Comparison of ENCODE assay signal across 15 mouse cellular contexts in the genomic region with DNA sequence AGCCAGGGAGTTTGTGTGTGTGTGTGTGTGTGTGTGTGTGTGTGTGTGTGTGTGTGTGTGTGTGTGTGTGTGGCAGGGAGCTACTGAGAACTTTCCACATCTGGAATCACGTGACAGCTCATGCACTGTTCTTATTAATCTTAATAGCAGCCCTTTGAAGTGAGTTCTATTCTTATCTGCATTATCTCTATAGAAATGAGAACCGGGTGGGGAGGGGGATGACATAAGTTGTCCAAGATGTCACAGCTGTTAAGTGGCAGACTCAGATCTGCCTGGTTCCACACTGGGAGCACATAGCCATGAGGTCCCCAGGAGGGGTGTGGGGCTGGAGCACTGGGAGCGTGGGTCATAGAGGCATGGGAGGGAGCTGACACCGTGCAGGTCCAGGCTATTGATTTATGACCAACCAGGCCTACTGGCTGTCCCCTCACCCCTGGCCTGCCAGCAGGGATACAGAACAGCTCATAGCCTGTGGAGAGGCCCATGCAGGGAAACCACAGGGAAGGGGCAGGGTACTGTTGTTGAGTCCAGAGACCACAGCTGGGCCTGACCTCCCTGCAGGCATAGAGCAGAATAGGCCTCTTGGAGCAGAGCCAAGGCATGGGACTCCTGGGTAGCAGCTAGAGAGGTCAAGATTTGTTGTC. TPM values are rescaled to one million over a fixed set of nuclear protein-coding genes. Genes with fewer than 3 reads are reported as not detected.
DNase-seq lines count a peak whose midpoint lies in the region; ATAC-seq and TF ChIP-seq lines count a peak whose summit lies in the region.
"Had no signal": no experiment of that assay in that cellular context is flagged by ENCODE, and none has a peak within 500 bp of the region (broad histone marks: within the 10 kb centered on the region; RNA-seq: fewer than 3 reads in every experiment).

No protein-coding gene starts in this region.

- DNase-seq in adrenal gland, adult (ENCODE audit: inconsistent age in 2 of 2, low spot score in 1 of 2) = peak; percentile 34 to 66
- no peak for DNase-seq in adrenal gland, adult 18-20 months (ENCODE audit: low spot score in 2 of 2)
- no peak for DNase-seq in lung, postnatal 14 days
- DNase-seq in thymus, postnatal 14 days = no peak
- DNase-seq in thymus, adult 2 months = no peak
- DNase-seq: cerebellum, adult 9-10 months; gastrocnemius, adult 2 months; spleen, adult 18-20 months; thymus, postnatal 25 days had no signal

- peaks cover 39% of the 10 kb centered on the region for H3K4me1 ChIP-seq in lung, embryonic 15.5 days
- H3K4me1 ChIP-seq in kidney, embryonic 14.5 days (ENCODE audit: control insufficient read depth, insufficient read depth, low read length) = peaks cover 22% of the 10 kb centered on the region
- H3K4me1 ChIP-seq in liver, embryonic 16.5 days (ENCODE audit: control insufficient read depth, low read depth, low read length) = no peaks in the 10 kb centered on the region; the same call in 1 of the 2 replicates
- no peaks in the 10 kb centered on the region for H3K4me1 ChIP-seq in thymus, adult 2 months (replicated peaks; ENCODE audit: control insufficient read depth, insufficient read depth, low read length)

- no peak overlapping the region for H3K4me3 ChIP-seq in lung, embryonic 15.5 days
- no peak overlapping the region for H3K4me3 ChIP-seq in kidney, embryonic 14.5 days (ENCODE audit: low read length)
- H3K4me3 ChIP-seq in liver, embryonic 16.5 days (ENCODE audit: low read depth, low read length) = no peak overlapping the region
- no peak overlapping the region for H3K4me3 ChIP-seq in thymus, adult 2 months (ENCODE audit: control insufficient read depth, insufficient read depth, low read length)
- H3K4me3 ChIP-seq: gastrocnemius, adult 2 months; heart, embryonic 13.5 days; midbrain, embryonic 12.5 days had no signal

- no peak for TF ChIP-seq POLR2A in thymus, adult 2 months (IDR thresholded peaks at IDR 0.05; ENCODE audit: control insufficient read depth, extremely low read depth, insufficient read depth, low read length, poor library complexity)

- no peak for TF ChIP-seq CTCF in thymus, adult 2 months (IDR thresholded peaks at IDR 0.05; ENCODE audit: borderline replicate concordance, control insufficient read depth, extremely low read depth, insufficient read depth, low read length, poor library complexity)

- ATAC-seq in lung, embryonic 15.5 days (ENCODE audit: borderline replicate concordance, extremely low read depth, low FRiP score, low TSS enrichment) = peak; percentile 61
- ATAC-seq in kidney, embryonic 14.5 days (ENCODE audit: low FRiP score, low TSS enrichment) = peak; percentile 58
- ATAC-seq in liver, embryonic 16.5 days (ENCODE audit: low read depth) = peak; percentile 41; the same call in 1 of the 2 replicates

- no peak overlapping the region for H3K27ac ChIP-seq in lung, embryonic 15.5 days
- H3K27ac ChIP-seq in kidney, embryonic 14.5 days (ENCODE audit: low read depth, low read length) = no peak overlapping the region
- no peak overlapping the region for H3K27ac ChIP-seq in liver, embryonic 16.5 days (ENCODE audit: low read length)
- no peak overlapping the region for H3K27ac ChIP-seq in thymus, adult 2 months (ENCODE audit: control insufficient read depth, insufficient read depth, low read length)
- H3K27ac ChIP-seq: gastrocnemius, adult 2 months; heart, embryonic 13.5 days; midbrain, embryonic 12.5 days had no signal

- H3K27me3 ChIP-seq in lung, embryonic 15.5 days = peaks cover 82% of the 10 kb centered on the region
- H3K27me3 ChIP-seq in kidney, embryonic 14.5 days (ENCODE audit: control insufficient read depth, insufficient read depth, low read length) = peaks cover 43% of the 10 kb centered on the region
- peaks cover 42% of the 10 kb centered on the region for H3K27me3 ChIP-seq in liver, embryonic 16.5 days (ENCODE audit: control insufficient read depth, insufficient read depth, low read depth, low read length)
- H3K27me3 ChIP-seq in thymus, adult 2 months (ENCODE audit: control insufficient read depth, insufficient read depth, low read length) = peaks cover 9% of the 10 kb centered on the region

- no peaks in the 10 kb centered on the region for H3K9me3 ChIP-seq in lung, embryonic 15.5 days
- no peaks in the 10 kb centered on the region for H3K9me3 ChIP-seq in kidney, embryonic 14.5 days (ENCODE audit: control insufficient read depth, low read length)
- no peaks in the 10 kb centered on the region for H3K9me3 ChIP-seq in liver, embryonic 16.5 days (replicated peaks; ENCODE audit: control insufficient read depth, low read length)
- H3K9me3 ChIP-seq: heart, embryonic 13.5 days; midbrain, embryonic 12.5 days had no signal

- no peak overlapping the region for H3K4me2 ChIP-seq in lung, embryonic 15.5 days
- H3K4me2 ChIP-seq in kidney, embryonic 14.5 days (replicated peaks; ENCODE audit: low read depth, low read length) = no peak overlapping the region
- no peak overlapping the region for H3K4me2 ChIP-seq in liver, embryonic 16.5 days (ENCODE audit: low read depth, low read length)
- H3K4me2 ChIP-seq: heart, embryonic 13.5 days; midbrain, embryonic 12.5 days had no signal

- 22% methylated on average over 4 of the region's 4 CpGs for WGBS in lung, embryonic 15.5 days
- 21% methylated on average over 4 of the region's 4 CpGs for WGBS in kidney, embryonic 14.5 days
- WGBS in liver, embryonic 16.5 days (ENCODE audit: insufficient replicate concordance) = 19% methylated on average over 4 of the region's 4 CpGs
- WGBS in thymus, adult 2 months = 40% methylated on average over 4 of the region's 4 CpGs

- no peaks in the 10 kb centered on the region for H3K36me3 ChIP-seq in lung, embryonic 15.5 days
- no peaks in the 10 kb centered on the region for H3K36me3 ChIP-seq in kidney, embryonic 14.5 days (ENCODE audit: control insufficient read depth, insufficient read depth, low read length)
- H3K36me3 ChIP-seq in liver, embryonic 16.5 days (ENCODE audit: control insufficient read depth, insufficient read depth) = no peaks in the 10 kb centered on the region
- no peaks in the 10 kb centered on the region for H3K36me3 ChIP-seq in thymus, adult 2 months (ENCODE audit: control insufficient read depth, insufficient read depth, low read length)
- H3K36me3 ChIP-seq: G1E; heart, embryonic 13.5 days; midbrain, embryonic 12.5 days had no signal

- H3K9ac ChIP-seq in lung, embryonic 15.5 days = no peak overlapping the region
- H3K9ac ChIP-seq in kidney, embryonic 14.5 days (ENCODE audit: low read depth, low read length) = no peak overlapping the region
- H3K9ac ChIP-seq in liver, embryonic 16.5 days (ENCODE audit: low read depth, low read length) = no peak overlapping the region
- H3K9ac ChIP-seq: heart, embryonic 13.5 days; midbrain, embryonic 12.5 days had no signal

RNA-seq across cellular contexts. Expression of gene Epha8, which starts 5.1 kb away (rescaled TPM):
- total RNA-seq in adrenal gland, adult 18-20 months (2021) = under 1 TPM; 0.10 to 0.22 TPM
- polyA plus RNA-seq in lung, embryonic 15.5 days (2015; fragmentation: Nextera tagmentation; extraction: Ambion mirVana) = 0.06 and 0.34 TPM in 2 replicates
- polyA plus RNA-seq in kidney, embryonic 14.5 days (2014; fragmentation: Nextera tagmentation; extraction: Ambion mirVana) = 0.19 and 0.27 TPM in 2 replicates
- 0.28 and 0.46 TPM in 2 replicates for polyA plus RNA-seq in liver, embryonic 16.5 days (2015; fragmentation: Nextera tagmentation; extraction: Ambion mirVana)
- 0.24 and 0.38 TPM in 2 replicates for polyA plus RNA-seq in thymus, adult 2 months (2012; rRNA removed)
- total RNA-seq: gastrocnemius, adult 2 months had no signal
- polyA plus RNA-seq: G1E had no signal

Comparison
In these comparisons a context has a peak if more than half of its experiments do, and no peak if none do; other contexts are left out.
1. DNase-seq: peak in adrenal gland, adult (2 of 2); none in adrenal gland, adult 18-20 months (0 of 2), lung, postnatal 14 days (single experiment), thymus, postnatal 14 days (single experiment) and thymus, adult 2 months (single experiment).
2. Peak in every context shown above with its lines, with median percentiles within 50 percentile points of each other: ATAC-seq.